Mouse (Mus musculus): ENCODE measurements at regions not wholly inside any gene's neighbourhood (a gene's known extent, or its start where the extent isn't known, plus 50 kb on each side); places are given as distances from the start of the nearest gene placed in this dataset.

- no peak for TF ChIP-seq CTCF (IDR thresholded peaks at IDR 0.05; ENCODE audit: insufficient read depth, low read depth, low read length)
- TF ChIP-seq POLR2A (IDR thresholded peaks at IDR 0.05; ENCODE audit: insufficient read depth, low read depth, low read length) = no peak
These were observed 72.7 kb upstream of the Abca1 start for GRCm38 (mm10) chr4:53232436-53232835.

Measured in olfactory bulb, adult 2 months (tissue).